Mouse (Mus musculus) heart, postnatal 0 days (tissue): Measurements from ENCODE around the gene Sytl2. TPM values are rescaled to one million over a fixed set of nuclear protein-coding genes. Genes with fewer than 3 reads are reported as not detected.

Source experiments
- ATAC-seq: fragments of 200-750 bp; cut with Nextera tagmentation; 2 replicates; pipeline ENCODE4 v1.8.0; 2017; ENCODE audit warnings: low read depth, moderate number of reproducible peaks, moderate library complexity; ENCODE audit not compliant: insufficient read depth
- DNase-seq: peaks from one replicate; pipeline ENCODE4 v3.0.0-alpha.2; 2016; ENCODE audit warnings: low spot score
- H3K27ac ChIP-seq: fragments of 300-500 bp; sonication (generic); 2 replicates; pipeline ENCODE4 v1.5.1; 2014; ENCODE audit warnings: low read depth, mild to moderate bottlenecking
- H3K27me3 ChIP-seq: fragments of 300-500 bp; sonication (generic); 2 replicates; pipeline ENCODE4 v1.6.1; 2014; ENCODE audit warnings: low read length, mixed read lengths; ENCODE audit not compliant: control insufficient read depth, insufficient read depth
- H3K36me3 ChIP-seq: fragments of 300-500 bp; sonication (generic); replicated peaks from 2 replicates; pipeline ENCODE4 v1.6.1; 2014; ENCODE audit warnings: low read length, mixed read lengths; ENCODE audit not compliant: control insufficient read depth, insufficient read depth
- H3K4me1 ChIP-seq: fragments of 300-500 bp; sonication (generic); 2 replicates; pipeline ENCODE4 v1.6.1; 2014; ENCODE audit warnings: antibody characterized with exemption; ENCODE audit not compliant: control insufficient read depth, insufficient read depth
- H3K4me2 ChIP-seq: fragments of 300-500 bp; sonication (generic); 2 replicates; pipeline ENCODE4 v1.6.1; 2014; ENCODE audit warnings: low read depth, mild to moderate bottlenecking, low read length, moderate library complexity
- H3K4me3 ChIP-seq: fragments of 300-500 bp; sonication (generic); 2 replicates; pipeline ENCODE4 v1.5.1; 2014; ENCODE audit warnings: low read depth, low read length
- H3K9ac ChIP-seq: fragments of 300-500 bp; sonication (generic); replicated peaks from 2 replicates; pipeline ENCODE4 v1.6.1; 2014; ENCODE audit warnings: low read depth, low read length, mixed read lengths
- H3K9me3 ChIP-seq: fragments of 300-500 bp; sonication (generic); replicated peaks from 2 replicates; pipeline ENCODE4 v1.6.1; 2016; ENCODE audit warnings: low read length; ENCODE audit not compliant: control insufficient read depth
- CTCF ChIP-seq: IDR thresholded peaks from 2 replicates; pipeline ENCODE4 v1.5.1; 2016; ENCODE audit warnings: antibody characterized with exemption, control low read depth, low read depth
- EP300 ChIP-seq: IDR thresholded peaks from 2 replicates; pipeline ENCODE4 v1.6.1; 2016; ENCODE audit warnings: antibody characterized with exemption, low read depth
- WGBS: fragments of 180-500 bp; shearing (Covaris S2); extraction: QIAGEN DNeasy Blood & Tissue Kit; methylation state at CpG from one replicate; pipeline ENCODE4 v1.1.7; 2014; 5-methylcytosine and 5-hydroxymethylcytosine counted together
- polyA plus RNA-seq: library from polyadenylated mRNA; unstranded; fragments of >200 nt; fragmentation: Nextera tagmentation; extraction: Ambion mirVana; gene quantifications from 2 replicates; pipeline ENCODE4 v1.2.1, GENCODE M21; 2015
- total RNA-seq: library from RNA; depleted of rRNA; stranded (reverse); fragments of >200 nt; gene quantifications from 2 replicates; pipeline ENCODE4 v1.2.3, GENCODE M21; 2014; ENCODE audit warnings: low replicate concordance

Gene Sytl2
- total and polyA plus RNA-seq, 2 experiments from 2014 or later, result 7.0 to 8.7 TPM

DNA sequence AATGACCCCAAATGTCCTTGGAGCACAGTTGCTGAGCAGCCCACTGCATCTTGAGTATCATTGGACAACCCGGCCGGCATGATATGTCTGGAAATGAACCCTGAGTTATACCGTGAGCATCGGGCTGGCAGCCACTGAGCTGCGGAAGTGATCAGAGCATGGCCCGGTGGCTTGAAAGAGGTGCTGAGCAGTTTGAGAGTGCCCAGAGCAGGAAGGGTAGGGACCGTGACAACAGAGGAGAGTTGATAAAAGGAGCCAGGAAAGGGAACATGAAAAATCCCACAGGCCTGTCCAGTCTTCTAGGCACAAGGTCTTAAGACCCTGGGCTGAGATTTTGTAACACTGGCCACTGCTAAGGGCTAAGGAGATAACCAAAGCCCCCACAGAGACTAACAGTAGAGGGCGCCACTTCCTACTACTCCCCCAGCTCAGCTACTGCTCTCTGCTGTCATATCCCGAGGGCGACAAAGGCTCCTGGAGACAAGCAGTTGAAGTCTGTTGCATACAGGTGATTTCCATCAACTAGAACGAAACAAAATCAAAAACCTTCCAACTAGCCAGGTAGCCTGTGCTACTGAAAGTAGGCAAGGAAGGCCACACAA is 21.7 kb upstream of the Sytl2 start:
- H3K27ac ChIP-seq, result no peak overlapping the region
- DNase-seq (peak; percentile 35), ATAC-seq (peak; percentile 58; the same call in 1 of the 2 replicates)
- H3K4me1 ChIP-seq, result no peaks in the 10 kb centered on the region
- H3K4me3 ChIP-seq, result no peak overlapping the region
- H3K9me3 ChIP-seq, result no peaks in the 10 kb centered on the region
- no peaks in the 10 kb centered on the region for H3K36me3 ChIP-seq
- no peak overlapping the region for H3K4me2 ChIP-seq
- no peak overlapping the region for H3K9ac ChIP-seq
- TF ChIP-seq CTCF, result peak; percentile 56
- no peak for TF ChIP-seq EP300
- WGBS, result 28% methylated on average over 11 of the region's 11 CpGs
- no peaks in the 10 kb centered on the region for H3K27me3 ChIP-seq

DNA sequence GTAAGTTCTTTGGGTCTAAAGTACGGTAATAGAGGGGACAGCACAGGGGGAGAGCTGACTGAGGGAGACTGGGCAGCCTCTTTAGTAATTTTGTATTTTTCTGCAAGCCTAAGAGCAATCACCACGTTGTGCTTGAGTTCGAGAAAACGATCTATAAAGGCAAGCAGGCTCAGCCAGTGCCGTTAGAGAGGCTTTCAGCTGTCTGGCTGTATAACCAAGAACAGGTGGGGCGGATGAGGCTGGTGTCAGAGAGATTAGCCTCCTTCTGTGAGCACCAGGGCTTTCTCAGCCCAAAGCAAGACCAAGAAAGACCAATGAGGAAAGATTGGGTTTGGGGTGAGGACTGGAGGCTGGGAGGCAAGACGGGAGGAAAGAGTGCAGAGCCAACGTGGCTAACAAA is 21.2 kb upstream of the Sytl2 start:
- Histone ChIP-seq H3K4me2 (no peak overlapping the region), H3K4me1 (no peaks in the 10 kb centered on the region), H3K9ac (no peak overlapping the region), H3K27ac (no peak overlapping the region), H3K36me3 (no peaks in the 10 kb centered on the region), H3K4me3 (no peak overlapping the region), H3K9me3 (no peaks in the 10 kb centered on the region), H3K27me3 (no peaks in the 10 kb centered on the region)
- WGBS, result 65% methylated on average over 8 of the region's 8 CpGs
- no peak for DNase-seq
- no peak for ATAC-seq
- TF ChIP-seq CTCF (no peak), EP300 (no peak)

DNA sequence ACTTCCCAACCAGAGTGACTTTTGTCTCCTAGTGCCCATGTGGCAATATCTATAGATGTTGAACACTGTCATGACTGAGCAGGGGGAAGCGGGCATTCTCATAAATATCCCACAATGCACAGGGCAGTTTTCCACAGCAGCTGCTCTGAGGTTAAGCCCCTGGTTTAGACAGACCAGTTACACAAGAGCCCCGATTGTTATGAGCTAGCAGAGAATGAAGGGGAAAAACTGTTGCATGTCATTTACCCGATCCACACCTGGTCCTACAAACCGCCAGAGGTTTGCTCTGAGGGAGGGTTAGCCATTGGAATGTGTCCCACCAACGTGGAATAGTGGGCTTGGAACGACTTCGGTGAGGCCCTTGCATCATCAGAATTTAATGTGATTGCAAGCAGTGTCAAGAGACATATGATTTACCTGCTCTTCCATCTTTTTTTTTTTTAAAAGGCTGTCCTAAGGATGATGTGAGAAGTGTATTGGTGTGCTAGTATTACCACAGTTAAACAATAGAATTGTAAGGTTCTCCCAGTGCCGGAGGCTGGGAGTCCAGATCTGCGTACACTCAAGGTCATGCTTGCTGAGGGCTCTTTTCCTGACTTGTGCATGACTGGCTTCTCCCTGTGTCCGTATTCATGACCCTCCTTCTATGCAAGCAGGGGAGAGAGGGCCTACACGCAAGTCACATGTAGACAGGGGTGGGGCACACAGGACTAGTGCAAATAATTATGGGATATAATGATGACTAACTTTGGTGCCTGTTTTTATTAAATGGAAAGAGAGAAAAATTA is 20.1 kb upstream of the Sytl2 start:
- no peak for ATAC-seq

DNA sequence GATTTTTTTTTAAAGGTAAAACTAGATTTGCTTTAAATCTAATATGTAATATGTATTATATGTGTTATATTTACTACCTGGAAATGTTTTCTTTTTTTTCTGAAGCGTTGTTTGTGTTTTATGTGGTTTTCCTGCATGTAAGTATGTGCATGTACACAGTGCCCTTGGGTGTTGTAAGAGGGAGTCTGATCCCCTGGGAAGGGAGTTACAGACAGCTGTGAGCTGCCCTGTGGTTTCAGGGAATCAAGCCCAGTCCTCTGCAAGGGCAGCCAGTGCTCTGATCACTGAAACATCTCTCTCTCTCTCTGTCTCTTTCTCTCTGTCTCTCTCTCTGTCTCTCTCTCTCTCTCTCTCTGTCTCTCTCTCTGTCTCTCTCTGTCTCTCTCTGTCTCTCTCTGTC is 19.3 kb upstream of the Sytl2 start:
- H3K36me3 ChIP-seq, result no peaks in the 10 kb centered on the region
- no peak overlapping the region for H3K4me2 ChIP-seq
- WGBS, result 95% methylated on average over 1 of the region's 1 CpGs
- H3K27ac ChIP-seq, result no peak overlapping the region
- ATAC-seq (no peak), DNase-seq (no peak)
- no peak overlapping the region for H3K4me3 ChIP-seq
- H3K9ac ChIP-seq, result no peak overlapping the region
- no peaks in the 10 kb centered on the region for H3K9me3 ChIP-seq
- TF ChIP-seq EP300 (no peak), CTCF (no peak)
- no peaks in the 10 kb centered on the region for H3K27me3 ChIP-seq
- H3K4me1 ChIP-seq, result no peaks in the 10 kb centered on the region

More for the DNA sequence above, 20.1 kb upstream of the Sytl2 start:
- no peak for TF ChIP-seq EP300
- no peak for TF ChIP-seq CTCF
- WGBS, result 83% methylated on average over 11 of the region's 11 CpGs
- Histone ChIP-seq H3K36me3 (no peaks in the 10 kb centered on the region), H3K27ac (no peak overlapping the region), H3K4me3 (no peak overlapping the region), H3K27me3 (no peaks in the 10 kb centered on the region), H3K9ac (no peak overlapping the region), H3K4me2 (no peak overlapping the region), H3K4me1 (no peaks in the 10 kb centered on the region), H3K9me3 (no peaks in the 10 kb centered on the region)
- no peak for DNase-seq

DNA sequence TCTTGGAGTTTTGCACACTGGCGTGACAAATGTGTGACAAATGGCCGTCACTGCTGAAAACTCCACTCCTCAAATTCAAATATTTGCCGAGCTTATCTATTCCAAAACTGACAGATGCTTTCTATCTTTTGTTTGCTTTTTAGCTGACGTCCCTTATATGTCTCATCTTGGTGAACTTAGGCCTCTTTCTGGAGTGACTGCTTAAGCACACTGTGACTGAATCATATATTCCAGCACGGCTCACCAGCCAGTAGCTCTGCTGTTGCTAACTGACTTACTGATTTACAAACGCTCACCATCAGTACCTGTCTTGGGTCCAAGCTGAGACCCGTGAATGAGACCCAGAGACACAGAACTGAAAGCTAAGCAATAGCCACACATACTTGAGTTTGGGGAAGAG is 17.3 kb upstream of the Sytl2 start:
- Histone ChIP-seq H3K4me3 (no peak overlapping the region), H3K4me1 (no peaks in the 10 kb centered on the region), H3K36me3 (no peaks in the 10 kb centered on the region), H3K9me3 (no peaks in the 10 kb centered on the region), H3K27ac (no peak overlapping the region), H3K9ac (no peak overlapping the region), H3K27me3 (no peaks in the 10 kb centered on the region), H3K4me2 (no peak overlapping the region)
- DNase-seq (no peak), ATAC-seq (no peak)
- TF ChIP-seq CTCF (no peak), EP300 (no peak)
- 67% methylated on average over 7 of the region's 7 CpGs for WGBS
